Mouse (Mus musculus): ENCODE measurements around the gene Anapc15.

DNA sequence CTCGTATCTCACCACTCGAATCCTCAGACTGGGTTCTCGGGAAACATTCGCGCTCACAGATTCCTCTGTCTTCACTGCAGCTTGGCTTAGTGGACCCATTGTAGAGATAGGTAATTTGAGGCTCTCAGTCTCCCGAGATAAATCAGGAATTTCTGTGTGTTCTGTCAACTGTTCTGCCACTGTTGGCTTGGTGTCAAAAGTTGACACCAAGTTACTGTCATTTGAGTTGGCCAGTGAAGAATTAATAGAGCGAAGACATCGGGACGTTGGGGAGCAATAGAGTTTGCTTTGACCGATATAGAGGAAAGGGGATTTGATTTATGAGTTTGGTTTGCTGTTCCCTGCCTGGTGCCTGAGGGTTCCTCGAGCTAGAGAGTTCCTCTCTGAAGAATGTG lies 42.8 kb downstream of the Anapc15 start, which contains the start of gene Tomt:
- TF ChIP-seq CTCF (IDR thresholded peaks at IDR 0.05; ENCODE audit: control insufficient read depth, insufficient read depth, insufficient read length) (no peak), USF1 (IDR thresholded peaks at IDR 0.05; ENCODE audit: low read depth) (no peak), MYOG (IDR thresholded peaks at IDR 0.05; ENCODE audit: control insufficient read depth, extremely low read depth, insufficient read length) (no peak), FOSL1 (IDR thresholded peaks at IDR 0.05; ENCODE audit: insufficient read depth, low read length, poor library complexity, severe bottlenecking) (no peak), MYOD1 (IDR thresholded peaks at IDR 0.05; ENCODE audit: control insufficient read depth, insufficient read length, low read depth) (no peak), MAX (IDR thresholded peaks at IDR 0.05) (no peak), CEBPB (IDR thresholded peaks at IDR 0.05; ENCODE audit: low read depth) (no peak)

Measured in C2C12 (cell line).